Mouse (Mus musculus): Measurements from ENCODE around the gene Gng5. TPM values are rescaled to one million over a fixed set of nuclear protein-coding genes. Genes with fewer than 3 reads are reported as not detected.

Gene Gng5
- 216 and 226 TPM in 2 replicates for polyA plus RNA-seq (2012; rRNA removed)

GRCm38 (mm10) chr3:146499431-146500002 lies at the start of gene Gng5, which contains the start of gene Spata1:
Gene Gng5 (plus strand): TSS chr3:146499807.
Gene Spata1 (minus strand): TSS chr3:146499753.

GRCm38 (mm10) chr3:146520798-146521651 lies 21.4 kb downstream of the Gng5 start, which contains the start of gene Rpf1:
Gene Rpf1 (minus strand): TSS chr3:146521429.

Other genes starting within 250 kb of the Gng5 start
- gene Ssx2ip, start 95.2 kb upstream of the Gng5 start, polyA plus RNA-seq (2012; rRNA removed): 12.5 and 13.4 TPM in 2 replicates
- gene Ctbs, start 50.0 kb upstream of the Gng5 start, polyA plus RNA-seq (2012; rRNA removed): 2.4 and 3.0 TPM in 2 replicates
- gene Spata1, start 54 bp upstream of the Gng5 start, polyA plus RNA-seq (2012; rRNA removed): 10.0 and 10.9 TPM in 2 replicates
- 46.6 and 51.9 TPM in 2 replicates for gene Rpf1, start 21.6 kb downstream of the Gng5 start, polyA plus RNA-seq (2012; rRNA removed)
- 0.11 TPM in 1 of 2 replicates, not detected in the other for gene Uox, start 70.6 kb downstream of the Gng5 start, polyA plus RNA-seq (2012; rRNA removed)
- gene Dnase2b, start 115.8 kb downstream of the Gng5 start, polyA plus RNA-seq (2012; rRNA removed): not detected in 2 replicates
- not detected in 2 replicates for gene 4930503B20Rik, start 151.5 kb downstream of the Gng5 start, polyA plus RNA-seq (2012; rRNA removed)
- gene Samd13, start 185.8 kb downstream of the Gng5 start, polyA plus RNA-seq (2012; rRNA removed): 0.21 and 0.38 TPM in 2 replicates

Data from central nervous system, embryonic 14 days (tissue).